8 mouse cellular contexts compared by ENCODE assay signal in the genomic region with DNA sequence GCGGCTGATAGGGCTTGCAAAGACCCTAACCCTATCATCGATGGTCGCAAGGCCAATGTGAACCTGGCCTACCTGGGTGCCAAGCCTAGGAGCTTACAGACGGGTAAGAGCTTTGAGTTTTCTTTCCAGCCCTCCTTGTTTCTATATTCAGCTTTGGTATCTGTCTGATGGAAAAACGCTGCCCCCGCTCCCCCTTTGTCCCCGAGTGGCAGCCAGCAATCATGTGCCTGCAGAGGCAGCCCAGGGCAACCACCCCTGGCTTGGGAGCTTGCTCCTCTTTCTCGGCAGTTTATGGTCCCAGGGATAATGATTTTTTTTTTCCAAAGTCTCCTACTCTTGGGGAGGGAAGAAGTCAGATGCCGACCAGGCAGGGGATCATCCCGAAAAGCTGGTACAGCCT. TPM values are rescaled to one million over a fixed set of nuclear protein-coding genes. Genes with fewer than 3 reads are reported as not detected.
DNase-seq lines count a peak whose midpoint lies in the region; ATAC-seq and TF ChIP-seq lines count a peak whose summit lies in the region.

No protein-coding gene starts in this region.

- DNase-seq in lung, postnatal 36 days: no peak
- no peak for DNase-seq in neural tube, embryonic 11.5 days (ENCODE audit: low spot score)
- DNase-seq in adrenal gland, postnatal 14 days: no peak
- no peak for DNase-seq in left cerebral cortex, adult 2 months (ENCODE audit: extremely low spot score in 1 of 2, low spot score in 2 of 2)
- DNase-seq in embryo, embryonic 11 days: no peak

- intact Hi-C loops in left cerebral cortex, adult 2 months (cut with DNase I): loop anchor here (5.0 kb wide), 1 partner anchor 149 kb away; no protein-coding TSS in a partner anchor

- 0 out of 2 replicates have a peak overlapping the region, but pooled peaks have one; percentile 15 for H3K27ac ChIP-seq in lung, embryonic 15.5 days
- no peak overlapping the region for H3K27ac ChIP-seq in forebrain, embryonic 12.5 days
- peak overlapping the region; percentile 42 for H3K27ac ChIP-seq in intestine, embryonic 15.5 days
- no peak overlapping the region for H3K27ac ChIP-seq in neural tube, embryonic 11.5 days (ENCODE audit: low read depth, low read length)
- no peak overlapping the region for H3K27ac ChIP-seq in left cerebral cortex, adult 2 months

- H3K4me1 ChIP-seq in lung, embryonic 15.5 days: peaks cover 79% of the 10 kb centered on the region
- peaks cover 69% of the 10 kb centered on the region for H3K4me1 ChIP-seq in forebrain, embryonic 12.5 days
- peaks cover 71% of the 10 kb centered on the region for H3K4me1 ChIP-seq in intestine, embryonic 15.5 days (replicated peaks)
- H3K4me1 ChIP-seq in neural tube, embryonic 11.5 days (ENCODE audit: control insufficient read depth, insufficient read depth, low read length): peaks cover 39% of the 10 kb centered on the region

- 30% methylated on average over 10 of the region's 10 CpGs for WGBS in lung, embryonic 15.5 days
- 22% methylated on average over 10 of the region's 10 CpGs for WGBS in forebrain, embryonic 12.5 days
- WGBS in intestine, embryonic 15.5 days: 27% methylated on average over 10 of the region's 10 CpGs
- 26% methylated on average over 10 of the region's 10 CpGs for WGBS in neural tube, embryonic 11.5 days

- peak overlapping the region; percentile 92 for H3K4me2 ChIP-seq in lung, embryonic 15.5 days
- peak overlapping the region; percentile 65 for H3K4me2 ChIP-seq in forebrain, embryonic 12.5 days
- H3K4me2 ChIP-seq in intestine, embryonic 15.5 days (replicated peaks): peak overlapping the region; percentile 82
- H3K4me2 ChIP-seq in neural tube, embryonic 11.5 days (ENCODE audit: low read depth): peak overlapping the region; percentile 86

- H3K9ac ChIP-seq in lung, embryonic 15.5 days: peak overlapping the region; percentile 53
- peak overlapping the region; percentile 77 for H3K9ac ChIP-seq in forebrain, embryonic 12.5 days
- peak overlapping the region; percentile 69 for H3K9ac ChIP-seq in intestine, embryonic 15.5 days
- H3K9ac ChIP-seq in neural tube, embryonic 11.5 days (ENCODE audit: low read length): peak overlapping the region; percentile 85

- ATAC-seq in lung, embryonic 15.5 days (ENCODE audit: borderline replicate concordance, extremely low read depth, low FRiP score, low TSS enrichment): no peak
- no peak for ATAC-seq in forebrain, embryonic 12.5 days (ENCODE audit: low FRiP score)
- ATAC-seq in intestine, embryonic 15.5 days: no peak
- ATAC-seq in neural tube, embryonic 11.5 days (ENCODE audit: insufficient read depth, low FRiP score, low TSS enrichment): no peak

- TF ChIP-seq CTCF in left cerebral cortex, adult 2 months (IDR thresholded peaks at IDR 0.05): no peak

- H3K9me3 ChIP-seq in lung, embryonic 15.5 days: no peaks in the 10 kb centered on the region
- no peaks in the 10 kb centered on the region for H3K9me3 ChIP-seq in forebrain, embryonic 12.5 days
- no peaks in the 10 kb centered on the region for H3K9me3 ChIP-seq in intestine, embryonic 15.5 days
- H3K9me3 ChIP-seq in neural tube, embryonic 11.5 days (ENCODE audit: control insufficient read depth, low read length): no peaks in the 10 kb centered on the region

- peaks cover 11% of the 10 kb centered on the region for H3K27me3 ChIP-seq in lung, embryonic 15.5 days
- peaks cover 30% of the 10 kb centered on the region for H3K27me3 ChIP-seq in forebrain, embryonic 12.5 days
- 0 out of 2 replicates have a peak, but pooled peaks cover 4% of the 10 kb centered on the region for H3K27me3 ChIP-seq in intestine, embryonic 15.5 days (replicated peaks)
- H3K27me3 ChIP-seq in neural tube, embryonic 11.5 days (ENCODE audit: control insufficient read depth, insufficient read depth, low read length): peaks cover 8% of the 10 kb centered on the region

- no peaks in the 10 kb centered on the region for H3K36me3 ChIP-seq in lung, embryonic 15.5 days
- peaks cover 38% of the 10 kb centered on the region for H3K36me3 ChIP-seq in forebrain, embryonic 12.5 days (replicated peaks)
- no peaks in the 10 kb centered on the region for H3K36me3 ChIP-seq in intestine, embryonic 15.5 days
- H3K36me3 ChIP-seq in neural tube, embryonic 11.5 days (ENCODE audit: control insufficient read depth, insufficient read depth, low read length): peaks cover 1% of the 10 kb centered on the region

- H3K4me3 ChIP-seq in lung, embryonic 15.5 days: peak overlapping the region; percentile 63
- H3K4me3 ChIP-seq in forebrain, embryonic 12.5 days (replicated peaks): peak overlapping the region; percentile 77
- H3K4me3 ChIP-seq in intestine, embryonic 15.5 days (replicated peaks): peak overlapping the region; percentile 83
- peak overlapping the region; percentile 85 for H3K4me3 ChIP-seq in neural tube, embryonic 11.5 days (ENCODE audit: low read depth, low read length)
- no peak overlapping the region; the same call in 1 of the 2 replicates for H3K4me3 ChIP-seq in left cerebral cortex, adult 2 months

RNA-seq across cellular contexts. Expression of a gene that starts 2.5 kb away (rescaled TPM):
- polyA plus RNA-seq in lung, embryonic 15.5 days (2015; fragmentation: Nextera tagmentation; extraction: Ambion mirVana): 32.0 and 33.3 TPM in 2 replicates
- 65.0 and 67.6 TPM in 2 replicates for polyA plus RNA-seq in forebrain, embryonic 12.5 days (2016; fragmentation: Nextera tagmentation; extraction: Ambion mirVana)
- 46.6 and 49.2 TPM in 2 replicates for polyA plus RNA-seq in intestine, embryonic 15.5 days (2015; fragmentation: Nextera tagmentation; extraction: Ambion mirVana)
- polyA plus RNA-seq in neural tube, embryonic 11.5 days (2014; fragmentation: Nextera tagmentation; extraction: Ambion mirVana): 73.6 and 74.2 TPM in 2 replicates
- total RNA-seq in adrenal gland, postnatal 14 days (2021): 31.6 and 36.2 TPM in 2 replicates
- total RNA-seq in left cerebral cortex, adult 2 months (2021): 1 to 10 TPM; 3.5 to 4.7 TPM

RNA-seq across cellular contexts. Expression of a gene that starts 22.9 kb away (rescaled TPM):
- polyA plus RNA-seq in lung, embryonic 15.5 days (2015; fragmentation: Nextera tagmentation; extraction: Ambion mirVana): 122 and 123 TPM in 2 replicates
- 122 and 132 TPM in 2 replicates for polyA plus RNA-seq in forebrain, embryonic 12.5 days (2016; fragmentation: Nextera tagmentation; extraction: Ambion mirVana)
- 123 and 131 TPM in 2 replicates for polyA plus RNA-seq in intestine, embryonic 15.5 days (2015; fragmentation: Nextera tagmentation; extraction: Ambion mirVana)
- polyA plus RNA-seq in neural tube, embryonic 11.5 days (2014; fragmentation: Nextera tagmentation; extraction: Ambion mirVana): 137 and 140 TPM in 2 replicates
- 55.3 and 65.0 TPM in 2 replicates for total RNA-seq in adrenal gland, postnatal 14 days (2021)
- total RNA-seq in left cerebral cortex, adult 2 months (2021): 10 to 100 TPM; 55.8 to 61.1 TPM

RNA-seq across cellular contexts. Expression of a gene that starts 45.3 kb away (rescaled TPM):
- polyA plus RNA-seq in lung, embryonic 15.5 days (2015; fragmentation: Nextera tagmentation; extraction: Ambion mirVana): 0.06 and 0.22 TPM in 2 replicates
- 0.27 and 1.0 TPM in 2 replicates for polyA plus RNA-seq in forebrain, embryonic 12.5 days (2016; fragmentation: Nextera tagmentation; extraction: Ambion mirVana)
- 0.35 TPM in 1 of 2 replicates, not detected in the other for polyA plus RNA-seq in intestine, embryonic 15.5 days (2015; fragmentation: Nextera tagmentation; extraction: Ambion mirVana)
- polyA plus RNA-seq in neural tube, embryonic 11.5 days (2014; fragmentation: Nextera tagmentation; extraction: Ambion mirVana): 0.42 and 1.1 TPM in 2 replicates
- total RNA-seq in adrenal gland, postnatal 14 days (2021): not detected in 2 replicates
- total RNA-seq in left cerebral cortex, adult 2 months (2021): under 1 TPM; 0.30 to 0.86 TPM

Comparison
In these comparisons a context has a peak if more than half of its experiments do, and no peak if none do; other contexts are left out.
1. H3K27ac ChIP-seq: peak in lung, embryonic 15.5 days (single experiment) and intestine, embryonic 15.5 days (single experiment); none in forebrain, embryonic 12.5 days (single experiment), neural tube, embryonic 11.5 days (single experiment) and left cerebral cortex, adult 2 months (single experiment).
2. Peak in every context shown above with its lines, with median percentiles within 50 percentile points of each other: H3K4me2 ChIP-seq and H3K9ac ChIP-seq.